Mouse (Mus musculus) neural tube, embryonic 15.5 days (tissue): ENCODE measurements at regions not wholly inside any gene's neighbourhood (a gene's known extent, or its start where the extent isn't known, plus 50 kb on each side); places are given as distances from the start of the nearest gene placed in this dataset.

Source experiments
- ATAC-seq: fragments of 200-750 bp; cut with Nextera tagmentation; 2 replicates; pipeline ENCODE4 v1.8.0; 2017; ENCODE audit warnings: mild to moderate bottlenecking, moderate TSS enrichment, moderate library complexity; ENCODE audit not compliant: low FRiP score
- H3K27ac ChIP-seq: fragments of 300-500 bp; sonication (generic); replicated peaks from 2 replicates; pipeline ENCODE4 v1.5.1; 2015; ENCODE audit warnings: mild to moderate bottlenecking, inconsistent platforms
- H3K27me3 ChIP-seq: fragments of 300-500 bp; sonication (generic); replicated peaks from 2 replicates; pipeline ENCODE4 v1.6.1; 2015; ENCODE audit warnings: inconsistent platforms
- H3K36me3 ChIP-seq: fragments of 300-500 bp; sonication (generic); 2 replicates; pipeline ENCODE4 v1.6.1; 2015; ENCODE audit warnings: inconsistent platforms
- H3K4me1 ChIP-seq: fragments of 300-500 bp; sonication (generic); 2 replicates; pipeline ENCODE4 v1.6.1; 2015; ENCODE audit warnings: inconsistent platforms
- H3K4me2 ChIP-seq: fragments of 300-500 bp; sonication (generic); 2 replicates; pipeline ENCODE4 v1.6.1; 2015; ENCODE audit warnings: inconsistent platforms, mild to moderate bottlenecking, moderate library complexity
- H3K4me3 ChIP-seq: fragments of 300-500 bp; sonication (generic); replicated peaks from 2 replicates; pipeline ENCODE4 v1.5.1; 2015; ENCODE audit warnings: mild to moderate bottlenecking, inconsistent platforms
- H3K9ac ChIP-seq: fragments of 300-500 bp; sonication (generic); replicated peaks from 2 replicates; pipeline ENCODE4 v1.6.1; 2015; ENCODE audit warnings: mild to moderate bottlenecking, inconsistent platforms
- H3K9me3 ChIP-seq: fragments of 300-500 bp; sonication (generic); replicated peaks from 2 replicates; pipeline ENCODE4 v1.6.1; 2016; ENCODE audit warnings: inconsistent platforms
- WGBS: fragments of 180-500 bp; shearing (Covaris S2); methylation state at CpG from one replicate; pipeline ENCODE4 v1.1.7; 2015; ENCODE audit warnings: mixed read lengths; 5-methylcytosine and 5-hydroxymethylcytosine counted together

DNA sequence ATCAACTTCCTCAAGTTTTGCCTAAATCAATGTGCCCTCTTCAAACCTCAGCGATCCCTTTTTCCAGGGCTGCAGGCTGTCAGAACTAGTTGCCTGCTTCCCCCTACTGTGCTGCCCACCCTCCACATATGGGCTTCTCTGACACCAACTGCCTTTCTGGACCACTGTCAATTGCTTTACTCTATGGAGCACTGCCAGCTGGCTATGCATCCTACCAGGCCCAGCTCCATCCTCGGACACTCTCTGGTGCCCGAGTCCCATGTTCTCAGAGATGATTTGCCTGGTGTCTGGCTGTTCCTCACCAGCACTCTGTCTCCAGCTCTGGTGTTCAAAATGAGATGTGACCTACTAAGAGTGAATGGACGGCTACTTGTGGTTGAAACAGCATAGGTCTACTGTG is 54.4 kb upstream of the E2f3 start:
- Histone ChIP-seq H3K36me3 (no peaks in the 10 kb centered on the region), H3K4me2 (no peak overlapping the region), H3K4me3 (no peak overlapping the region), H3K27ac (no peak overlapping the region), H3K4me1 (no peaks in the 10 kb centered on the region), H3K9me3 (no peaks in the 10 kb centered on the region), H3K27me3 (no peaks in the 10 kb centered on the region), H3K9ac (no peak overlapping the region)
- no peak for ATAC-seq
- 91% methylated on average over 4 of the region's 4 CpGs for WGBS

DNA sequence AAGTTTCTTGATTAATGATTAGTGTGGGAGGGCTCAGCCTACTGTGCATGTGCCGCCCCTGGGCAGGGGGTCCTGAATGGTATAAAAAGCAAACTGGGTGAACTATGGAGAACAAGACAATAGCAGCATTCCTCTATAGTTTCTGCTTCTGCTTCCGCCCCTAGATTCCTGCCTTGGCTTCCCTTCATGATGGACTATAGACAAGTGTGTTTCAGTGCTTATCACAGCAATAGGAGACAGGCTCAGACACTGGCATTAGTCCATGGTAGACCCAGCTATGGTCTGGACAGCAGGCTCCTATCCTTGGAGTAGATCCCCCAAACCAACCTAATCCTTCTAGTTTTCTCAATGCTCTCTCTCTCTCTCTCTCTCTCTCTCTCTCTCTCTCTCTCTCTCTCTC is 53.9 kb upstream of the E2f3 start:
- no peaks in the 10 kb centered on the region for H3K36me3 ChIP-seq
- H3K4me2 ChIP-seq: no peak overlapping the region
- H3K27me3 ChIP-seq: no peaks in the 10 kb centered on the region
- H3K9ac ChIP-seq: no peak overlapping the region
- H3K27ac ChIP-seq: no peak overlapping the region
- no peak for ATAC-seq
- no peak overlapping the region for H3K4me3 ChIP-seq
- 64% methylated on average over 2 of the region's 2 CpGs for WGBS
- no peaks in the 10 kb centered on the region for H3K9me3 ChIP-seq
- no peaks in the 10 kb centered on the region for H3K4me1 ChIP-seq

DNA sequence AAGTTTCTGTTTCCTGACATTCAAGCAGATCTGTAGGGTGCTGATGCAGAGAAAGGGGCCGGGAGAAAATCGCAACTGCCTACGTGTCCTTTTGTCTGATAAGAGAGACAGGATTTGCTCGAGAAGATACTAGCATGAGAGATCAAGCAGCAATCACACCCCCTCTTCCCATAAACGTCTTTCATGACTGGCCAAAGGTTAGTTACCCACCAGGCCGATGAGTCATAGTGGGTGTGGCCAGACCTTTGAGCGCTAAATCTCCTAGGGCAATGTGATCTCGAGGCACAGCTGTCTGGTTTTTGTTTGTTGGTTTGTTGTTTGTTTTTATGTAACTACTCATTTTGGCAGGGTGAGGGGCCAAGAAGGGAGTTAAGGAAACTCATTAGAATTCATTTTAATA is 50.7 kb upstream of the E2f3 start:
- Histone ChIP-seq H3K27me3 (no peaks in the 10 kb centered on the region), H3K9me3 (no peaks in the 10 kb centered on the region), H3K36me3 (no peaks in the 10 kb centered on the region), H3K9ac (no peak overlapping the region), H3K27ac (no peak overlapping the region), H3K4me3 (no peak overlapping the region), H3K4me2 (no peak overlapping the region), H3K4me1 (no peaks in the 10 kb centered on the region)
- ATAC-seq: no peak
- 80% methylated on average over 8 of the region's 8 CpGs for WGBS

DNA sequence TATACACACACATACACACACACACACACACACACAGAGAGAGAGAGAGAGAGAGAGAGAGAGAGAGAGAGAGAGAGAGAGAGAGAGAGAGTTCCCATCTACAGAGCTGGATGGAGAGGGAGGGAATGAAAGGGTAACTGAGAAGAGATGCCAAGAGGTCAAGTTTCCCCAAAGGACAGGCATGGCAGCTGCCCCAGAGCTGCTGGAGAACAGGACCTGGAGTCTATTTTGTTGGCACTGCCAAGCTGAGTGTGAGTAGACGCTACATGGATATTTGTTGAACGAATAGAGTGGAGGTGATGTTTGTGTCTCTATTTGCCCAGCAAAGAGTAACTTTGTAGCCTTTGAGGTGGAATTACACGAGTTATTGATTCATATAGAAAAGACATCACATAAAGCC is 50.2 kb upstream of the E2f3 start:
- no peak for ATAC-seq
- H3K4me1 ChIP-seq: no peaks in the 10 kb centered on the region
- no peaks in the 10 kb centered on the region for H3K27me3 ChIP-seq
- no peaks in the 10 kb centered on the region for H3K9me3 ChIP-seq
- WGBS: 87% methylated on average over 3 of the region's 3 CpGs
- H3K27ac ChIP-seq: no peak overlapping the region
- no peak overlapping the region for H3K4me2 ChIP-seq
- H3K4me3 ChIP-seq: no peak overlapping the region
- no peaks in the 10 kb centered on the region for H3K36me3 ChIP-seq
- H3K9ac ChIP-seq: no peak overlapping the region
